Mouse (Mus musculus) adrenal gland, postnatal 36 days (tissue): Measurements from ENCODE around the gene Gm38431. TPM values are rescaled to one million over a fixed set of nuclear protein-coding genes. Genes with fewer than 3 reads are reported as not detected.

ENCODE experiments used
- DNase-seq, 2 experiments: peaks; one replicate each; pipeline ENCODE4 v3.0.0; 2021; ENCODE audit warnings: mixed read lengths in 1 of 2
- long read RNA-seq, 2 experiments: library from polyadenylated mRNA; stranded (forward); transcript quantifications; one replicate each; pipeline ENCODE4 v2.0.0; 2021; ENCODE audit warnings: borderline sequencing depth in 2 of 2
- total RNA-seq, 2 experiments: library from RNA; stranded (reverse); gene quantifications; 2 replicates each; pipeline ENCODE4 v1.2.3; 2021

Gene Gm38431
- total RNA-seq: under 1 TPM; 0.60 to 0.82 TPM
- long read RNA-seq, experiment 1, partial matches to known transcripts: 0 of 7 reads
- long read RNA-seq, experiment 1, other reads (novel, unspliced or antisense): 7 of 7 reads
- long read RNA-seq, experiment 2, partial matches to known transcripts: 1 of 3 reads
- long read RNA-seq, experiment 2, other reads (novel, unspliced or antisense): 2 of 3 reads

DNA sequence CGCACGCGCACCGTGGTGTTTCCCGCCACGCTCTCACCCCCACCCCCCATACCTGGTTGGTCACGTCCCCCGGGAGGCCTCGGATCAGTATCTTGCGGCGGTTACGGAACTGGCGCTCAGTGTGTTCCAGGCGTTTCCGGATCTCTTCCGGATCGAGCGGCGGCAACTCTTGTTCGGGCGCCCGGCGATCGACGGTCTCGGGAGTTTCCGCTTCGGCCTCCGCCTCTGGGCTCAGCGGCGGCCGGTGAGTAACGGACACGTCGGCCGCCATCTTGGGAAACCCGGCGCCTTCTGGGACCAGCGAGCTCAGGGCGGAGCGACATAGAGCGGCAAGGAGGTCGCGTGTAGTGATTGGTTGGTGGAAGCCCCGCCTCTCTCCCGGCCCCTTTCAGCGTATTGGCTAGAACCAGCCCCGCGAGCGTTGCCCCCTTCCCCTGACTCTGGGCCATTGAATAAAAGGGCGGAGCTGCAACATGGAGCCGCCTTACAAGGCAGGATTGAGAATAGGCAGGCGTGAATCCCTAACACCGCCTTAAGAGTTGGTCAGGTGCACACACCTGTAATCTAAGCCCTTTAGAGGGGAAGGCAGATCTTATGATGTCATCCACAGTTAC lies at the start of gene Gm38431, which contains the start of gene Raver1:
Gm38431 (minus strand) TSS at position 291 of the 614 bp plus-strand sequence.
Raver1 (minus strand) TSS at position 302 of the 614 bp plus-strand sequence.
- peak; percentile 98 to 99 for DNase-seq

DNA sequence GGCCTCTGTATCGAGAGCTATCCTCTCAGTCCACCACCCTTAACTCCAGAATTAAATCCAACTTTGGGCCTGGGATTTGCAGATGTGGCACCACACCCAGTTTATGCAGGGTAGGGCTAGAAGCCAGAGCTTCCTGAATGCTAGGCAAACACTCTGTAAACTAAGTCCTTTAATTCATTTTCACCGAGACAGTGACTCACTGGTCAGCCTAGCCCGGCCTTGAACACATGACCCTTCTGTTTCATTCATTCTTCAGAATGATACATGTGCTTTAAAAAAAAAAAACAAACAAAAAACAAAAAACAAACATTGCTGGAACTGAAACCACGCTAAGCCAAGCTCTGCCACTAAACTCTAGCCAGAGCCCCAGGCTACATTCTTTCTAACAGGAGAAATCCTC lies 46.6 kb upstream of the Gm38431 start:
- peak in 1 of 2 experiments; percentile 20 for DNase-seq

DNA sequence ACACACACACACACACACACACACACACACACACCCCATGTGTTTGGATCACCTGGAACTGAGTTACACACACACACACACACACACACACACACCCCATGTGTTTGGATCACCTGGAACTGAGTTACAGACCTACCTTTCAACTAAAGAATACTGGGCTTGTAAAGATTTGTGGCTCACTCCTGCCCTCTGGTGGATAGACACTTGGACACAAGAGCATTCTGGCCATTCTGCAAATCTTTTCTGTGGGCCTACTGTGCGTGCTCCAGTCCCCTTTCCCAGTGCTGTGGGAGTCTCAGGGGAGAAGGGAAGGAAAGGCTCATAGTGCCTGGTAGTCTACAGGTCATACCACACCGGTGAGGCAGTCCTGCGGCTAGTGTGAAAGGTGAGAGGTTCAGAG lies 45.4 kb upstream of the Gm38431 start:
- peak; percentile 48 to 67 for DNase-seq

DNA sequence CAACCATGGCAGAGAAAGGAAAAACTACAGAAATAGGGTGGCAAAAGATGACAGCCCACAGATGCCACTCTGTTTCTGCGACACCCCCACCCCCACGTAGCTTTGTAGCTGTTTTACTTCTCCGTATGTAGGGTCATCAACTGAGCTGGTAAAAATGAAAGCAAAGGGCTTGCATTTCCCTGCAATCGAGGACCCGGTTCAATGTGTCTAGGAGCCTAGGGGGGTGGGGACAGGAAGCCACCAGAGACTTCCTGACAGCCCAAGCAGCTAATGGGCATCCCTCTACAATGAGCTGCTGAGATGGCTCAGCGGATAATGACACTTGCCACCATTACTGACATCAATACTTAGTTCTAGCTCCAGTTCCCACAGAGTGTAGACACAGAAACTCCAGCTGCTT lies 44.6 kb upstream of the Gm38431 start:
- peak in 1 of 2 experiments; percentile 31 for DNase-seq

DNA sequence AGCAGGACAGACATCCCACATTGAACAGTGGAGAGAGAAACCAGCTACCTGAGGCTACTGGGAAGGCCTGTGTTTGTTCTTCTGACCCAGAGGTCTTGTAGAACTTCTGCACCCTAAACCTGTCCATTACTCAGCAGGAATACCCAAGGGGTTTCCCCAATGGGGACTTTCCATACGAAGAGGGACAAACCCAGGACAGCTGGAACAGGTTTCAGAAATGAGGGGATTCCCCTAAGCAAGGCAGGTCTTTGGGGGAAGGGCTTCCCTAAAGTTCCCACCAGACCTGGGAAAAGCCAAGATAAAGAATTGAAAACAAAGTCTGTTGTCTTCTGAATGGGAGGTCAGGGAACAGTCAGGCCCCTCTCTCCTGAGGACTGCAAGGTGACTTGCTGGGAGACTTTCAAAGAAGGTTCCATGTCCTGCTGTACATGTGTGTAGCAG lies 44.2 kb upstream of the Gm38431 start:
- DNase-seq: no peak

DNA sequence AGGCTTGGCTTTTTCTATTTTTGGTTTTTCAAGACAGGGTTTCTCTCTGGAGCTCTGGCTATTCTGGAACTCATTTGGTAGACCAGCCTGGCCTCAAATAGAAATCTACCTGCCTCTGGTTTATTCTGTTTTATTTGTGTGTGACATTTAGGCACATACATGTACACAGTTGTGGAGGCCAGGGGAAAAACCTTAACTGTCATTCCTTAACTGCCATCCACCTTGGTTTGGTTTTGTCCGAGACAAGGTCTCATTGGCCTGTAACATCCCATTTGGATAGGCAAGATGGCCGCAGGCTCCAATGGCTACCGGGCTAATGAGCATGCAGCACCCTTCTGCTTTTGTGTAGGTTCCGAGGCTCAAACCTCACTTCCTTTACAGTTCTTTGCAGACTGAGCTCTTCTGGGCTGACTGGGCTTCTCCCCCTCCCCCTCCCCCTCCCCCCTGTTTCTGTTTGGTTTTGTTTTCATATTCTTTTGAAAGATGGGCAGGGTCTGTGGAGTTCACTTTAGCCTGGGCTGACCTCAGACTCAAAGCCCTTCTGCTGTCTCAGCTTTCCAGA lies 43.6 kb upstream of the Gm38431 start:
- DNase-seq: no peak

DNA sequence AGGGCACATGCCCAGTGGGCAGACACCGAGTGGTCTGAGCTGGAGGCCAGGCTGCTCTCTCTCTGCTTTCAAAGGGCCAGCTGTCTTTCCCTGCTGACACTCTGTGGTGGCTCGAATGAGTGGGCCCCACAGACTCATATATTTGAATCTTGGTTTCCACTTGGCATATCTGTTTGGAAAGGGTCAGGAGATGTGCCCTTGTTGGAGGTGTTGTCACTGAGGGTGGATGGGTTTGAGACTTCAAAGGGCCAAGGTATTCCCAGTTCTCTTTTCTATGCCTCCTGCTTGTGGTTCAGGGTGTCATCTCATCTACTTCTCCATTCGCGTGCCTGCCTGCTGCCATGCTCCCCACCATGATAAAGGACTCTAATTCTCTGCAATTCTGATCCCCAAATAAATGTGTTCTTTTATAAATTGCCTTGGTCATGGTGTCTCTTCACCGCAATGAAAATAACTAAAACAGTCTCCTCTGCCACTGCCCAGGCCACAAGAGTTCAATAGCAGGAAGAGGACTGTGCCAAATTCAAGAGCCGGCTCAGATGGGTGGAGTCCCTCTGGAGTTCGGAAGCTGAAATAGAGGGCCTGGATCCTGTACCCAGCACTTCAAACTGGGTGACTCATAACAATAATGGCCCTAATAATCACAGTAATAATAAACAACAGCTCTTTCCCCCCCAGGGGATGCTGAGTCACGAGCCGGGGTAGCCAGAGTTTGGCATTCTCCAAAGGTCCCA lies 43.0 kb upstream of the Gm38431 start:
- peak; percentile 45 to 60 for DNase-seq

DNA sequence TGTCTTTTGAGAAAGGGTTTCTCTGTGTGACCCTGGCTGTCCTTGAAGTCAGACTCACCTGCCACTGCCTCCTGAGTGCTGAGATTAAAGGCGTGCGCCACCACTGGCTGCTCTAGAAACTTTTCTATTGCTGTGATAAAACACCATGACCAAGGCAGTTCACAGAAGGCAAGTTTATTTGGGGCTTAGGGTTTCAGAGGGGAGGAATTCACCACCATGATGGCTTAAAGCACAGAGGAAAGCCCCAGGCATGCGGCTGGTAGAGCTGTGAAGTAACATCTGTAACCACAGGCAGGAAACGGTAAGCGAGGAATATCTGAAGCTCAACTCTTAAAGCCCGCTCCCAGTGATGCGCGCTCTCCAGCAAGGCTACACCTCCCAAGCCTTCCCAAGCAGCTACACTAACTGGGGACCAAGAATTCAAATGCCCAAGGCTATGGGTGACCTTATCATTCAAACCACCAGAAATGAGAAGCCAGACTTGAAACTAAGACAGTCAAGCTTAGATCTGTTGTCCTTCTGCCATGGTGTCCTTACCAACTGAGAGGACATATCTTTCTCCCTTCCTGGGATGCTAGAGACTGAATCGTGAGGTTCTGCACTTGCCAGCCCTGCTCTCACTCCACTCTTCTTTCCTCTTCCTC lies 41.4 kb upstream of the Gm38431 start:
- DNase-seq: no peak

DNA sequence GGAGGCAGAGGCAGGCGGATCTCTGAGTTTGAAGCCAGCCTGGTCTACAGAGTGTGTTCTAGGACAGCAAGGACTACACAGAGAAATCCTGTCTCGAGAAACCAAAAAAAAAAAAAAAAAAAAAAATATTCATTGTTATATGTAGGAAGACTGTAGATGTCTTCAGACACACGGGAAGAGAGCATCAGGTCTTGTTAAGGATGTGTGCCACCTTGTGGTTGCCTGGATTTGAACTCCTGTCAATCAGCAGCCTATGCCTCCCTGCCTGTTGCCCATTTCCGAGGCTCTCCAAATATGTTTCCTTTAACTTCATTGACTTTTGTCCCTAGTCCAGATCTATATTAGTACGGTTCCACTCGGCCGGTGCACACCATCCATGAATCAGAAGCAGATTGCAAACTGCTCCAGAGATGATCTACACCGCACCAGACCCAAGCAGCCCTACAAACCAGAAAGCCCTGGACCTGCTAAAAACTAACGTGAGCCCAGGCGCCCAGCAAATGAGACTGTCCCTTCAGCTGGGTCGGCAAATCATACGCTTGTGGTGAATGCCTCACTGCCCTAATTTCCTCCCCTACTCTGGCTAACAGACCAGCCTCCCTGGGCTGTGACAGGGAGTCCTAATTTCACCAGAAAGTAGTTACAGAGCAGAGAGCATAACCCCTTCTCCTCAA lies 40.4 kb upstream of the Gm38431 start:
- no peak for DNase-seq

DNA sequence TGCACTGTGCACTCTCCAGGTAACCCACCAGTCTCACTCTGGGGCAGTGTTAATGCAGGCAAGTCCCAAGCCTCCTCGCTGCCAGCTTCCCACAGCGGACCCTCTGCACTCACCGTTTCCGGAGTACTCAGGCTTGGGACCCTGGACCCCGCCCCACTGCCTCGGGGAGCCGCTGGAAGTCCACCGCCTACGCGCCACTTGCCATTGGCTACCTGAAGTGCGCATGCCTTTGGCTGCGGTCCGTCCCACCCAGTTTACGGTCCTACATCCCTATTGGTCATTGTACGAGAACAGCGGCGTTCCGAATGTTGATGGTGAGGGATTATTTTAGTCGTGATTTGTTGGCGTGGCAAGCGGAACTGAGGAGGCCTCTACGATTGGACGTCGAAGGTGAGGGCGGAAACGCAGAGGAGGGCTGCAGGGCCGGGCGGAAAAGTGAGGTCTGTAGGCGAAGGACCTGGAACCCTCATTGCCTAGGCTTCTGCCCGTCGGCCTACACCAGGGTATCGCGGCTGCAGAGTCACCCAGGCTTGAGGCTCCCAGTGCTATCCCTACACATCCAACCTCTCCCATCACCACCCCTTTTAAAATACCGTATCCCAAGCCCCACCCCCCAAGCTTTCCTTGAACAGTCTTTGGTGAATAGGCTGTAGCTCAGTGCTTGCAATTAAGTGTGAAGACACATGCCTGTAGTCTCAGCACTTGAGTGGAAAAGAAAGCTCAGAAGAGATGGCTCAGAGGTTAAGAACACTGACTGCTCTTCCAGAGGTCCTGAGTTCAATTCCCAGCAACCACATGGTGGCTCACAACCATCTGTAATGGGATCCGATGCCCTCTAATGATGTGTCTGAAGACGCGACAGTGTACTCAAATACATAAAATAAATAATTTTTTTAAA lies 39.5 kb upstream of the Gm38431 start, which contains the start of gene Tyk2:
Tyk2 (minus strand) TSS at position 185 of the 898 bp plus-strand sequence.
- DNase-seq: peak; percentile 93 to 94

DNA sequence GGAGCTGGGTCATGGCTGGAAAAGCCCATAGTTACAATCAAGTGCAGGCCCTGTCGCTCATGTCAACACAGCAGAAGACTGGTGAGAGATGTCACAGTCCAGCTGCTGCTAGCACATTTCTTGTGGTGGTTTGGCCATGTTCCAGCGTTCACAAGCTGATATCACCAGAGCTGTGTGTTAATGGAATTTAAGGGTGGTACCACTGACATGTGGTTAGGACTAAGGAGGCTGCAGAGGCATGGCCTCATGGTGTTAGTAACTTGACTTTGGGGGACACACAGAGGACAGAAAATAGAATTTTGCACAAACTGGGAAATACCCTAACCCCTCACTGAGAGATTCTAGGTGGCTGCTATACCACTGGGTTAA lies 34.4 kb upstream of the Gm38431 start:
- no peak for DNase-seq

DNA sequence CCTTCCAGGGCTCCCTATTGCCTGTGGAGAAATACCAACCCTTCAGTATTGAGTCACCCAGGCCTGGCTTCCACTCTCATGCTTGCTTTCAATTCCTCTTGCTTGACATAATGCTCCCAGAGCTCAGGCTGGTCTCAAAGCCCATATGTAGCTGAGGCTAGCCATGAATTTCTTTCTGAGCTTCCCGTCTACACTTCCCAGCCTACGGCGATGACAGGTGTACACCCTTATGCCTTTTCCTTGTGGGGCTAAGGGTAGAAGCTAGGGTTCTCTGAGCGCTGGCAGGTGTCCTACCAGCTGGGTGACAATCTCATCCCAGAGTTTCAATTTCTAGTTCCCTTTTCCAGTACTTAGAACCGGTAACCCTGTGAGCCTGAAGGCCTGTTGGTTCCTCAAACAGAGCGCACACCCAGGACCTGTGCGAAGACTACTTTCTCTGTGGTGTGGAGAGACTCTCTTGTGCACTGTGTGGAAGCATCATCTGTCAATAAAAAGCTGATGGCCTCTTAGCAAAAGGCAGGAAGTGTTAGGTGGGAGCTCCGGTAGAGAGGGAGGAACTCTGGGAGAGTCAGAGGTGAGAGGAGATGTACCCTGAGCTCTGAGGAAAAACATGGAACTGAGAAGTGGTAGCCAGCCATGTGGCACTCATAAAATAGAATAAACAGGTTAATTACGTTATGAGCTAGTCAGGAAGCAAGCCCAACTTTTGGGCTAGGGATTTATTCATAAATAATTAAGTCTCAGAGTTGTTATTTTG lies 33.9 kb upstream of the Gm38431 start:
- no peak for DNase-seq

DNA sequence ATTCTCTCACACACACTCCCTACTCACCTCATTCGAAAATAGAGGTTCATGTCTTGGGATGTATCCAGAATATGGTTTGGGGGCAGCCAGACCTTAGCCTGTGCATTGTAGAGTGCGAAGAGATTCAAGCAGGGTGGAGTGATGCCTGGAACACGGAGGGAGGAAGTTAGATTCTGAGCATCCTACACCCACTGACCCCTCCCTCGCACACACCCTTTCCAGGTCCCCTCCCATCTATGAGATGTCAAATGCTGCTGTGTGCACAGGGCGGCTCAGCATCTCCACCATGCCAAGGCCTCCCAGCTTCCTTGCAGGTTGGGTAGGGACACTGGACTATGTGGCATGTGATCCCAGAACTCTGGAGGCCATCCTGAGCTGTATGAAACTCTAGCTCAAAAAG lies 33.0 kb upstream of the Gm38431 start:
- DNase-seq: no peak

DNA sequence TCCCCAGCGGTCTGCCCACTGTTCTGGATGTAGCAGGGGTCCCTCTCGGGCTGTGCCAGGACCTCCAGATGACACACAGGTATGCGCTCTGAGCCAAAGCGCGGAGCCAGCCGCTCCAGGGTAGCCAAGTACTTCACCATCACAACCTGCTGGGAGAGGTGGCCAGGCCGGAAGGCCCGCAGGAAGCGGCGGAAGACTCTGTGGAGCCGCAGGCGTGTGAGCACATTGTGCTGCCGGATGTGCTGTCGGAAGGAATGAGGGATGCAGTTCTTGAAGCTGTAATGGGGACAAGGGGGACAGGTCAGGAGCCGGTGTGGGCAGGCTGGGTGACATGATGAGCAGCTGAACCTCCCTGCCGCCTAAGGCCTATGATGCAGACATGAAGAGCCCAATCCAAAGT lies 29.7 kb upstream of the Gm38431 start:
- DNase-seq: no peak

DNA sequence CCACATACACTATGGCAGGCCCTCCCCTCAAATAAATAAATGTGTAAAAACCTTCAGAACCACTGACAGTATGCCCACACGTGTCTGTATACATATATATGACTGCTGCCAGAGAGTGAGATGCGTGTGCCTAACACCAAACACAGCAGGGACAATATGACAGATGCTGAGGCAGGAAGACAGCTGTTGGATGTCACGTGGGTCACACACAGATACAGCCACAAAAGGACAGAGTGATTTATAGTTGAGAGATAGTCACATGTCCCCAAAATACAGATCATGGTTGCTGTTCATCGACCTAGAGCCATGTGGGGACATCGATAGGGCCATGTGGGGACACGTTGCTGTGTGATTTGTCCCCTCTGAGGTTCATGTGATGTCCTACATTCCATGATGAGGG lies 25.3 kb upstream of the Gm38431 start:
- DNase-seq: no peak

DNA sequence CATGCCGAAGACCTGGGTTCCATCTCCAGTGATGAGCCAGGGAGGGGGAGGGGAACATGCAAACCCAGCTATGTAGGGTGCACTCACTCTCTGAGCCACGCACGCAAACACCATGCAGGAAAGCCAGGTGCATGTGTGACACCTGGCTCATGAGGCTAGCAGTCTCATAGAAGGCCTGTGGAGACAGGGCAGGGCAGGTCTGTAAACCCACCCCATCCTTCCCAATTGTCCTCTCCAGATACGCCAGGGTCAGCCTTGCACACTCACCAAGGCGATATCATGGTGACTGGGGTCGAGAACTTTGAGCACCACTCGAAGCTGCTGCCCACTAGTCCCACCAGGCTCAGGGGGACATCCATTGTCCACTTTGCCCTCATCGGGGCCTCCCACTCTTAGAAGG lies 23.3 kb upstream of the Gm38431 start:
- DNase-seq: no peak

DNA sequence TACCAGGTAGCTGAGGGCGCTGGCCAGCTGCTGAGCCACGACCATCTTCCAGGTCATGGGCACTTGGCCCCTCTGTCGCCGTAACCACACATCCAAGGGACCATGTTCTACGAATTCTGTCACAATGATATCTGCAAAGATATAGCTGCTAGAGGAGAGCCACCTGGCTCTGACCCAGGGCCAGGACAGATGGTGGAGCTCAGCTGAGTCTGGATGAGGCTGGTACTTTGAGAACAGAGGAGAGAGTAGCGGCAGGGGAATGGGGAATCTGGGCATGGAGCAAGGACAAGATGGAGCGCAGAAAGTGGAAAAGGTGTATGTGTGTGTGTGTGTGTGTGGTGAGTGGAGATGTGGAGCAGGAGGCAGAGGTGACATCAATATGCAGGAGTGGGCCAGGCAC lies 22.4 kb upstream of the Gm38431 start:
- DNase-seq: no peak

DNA sequence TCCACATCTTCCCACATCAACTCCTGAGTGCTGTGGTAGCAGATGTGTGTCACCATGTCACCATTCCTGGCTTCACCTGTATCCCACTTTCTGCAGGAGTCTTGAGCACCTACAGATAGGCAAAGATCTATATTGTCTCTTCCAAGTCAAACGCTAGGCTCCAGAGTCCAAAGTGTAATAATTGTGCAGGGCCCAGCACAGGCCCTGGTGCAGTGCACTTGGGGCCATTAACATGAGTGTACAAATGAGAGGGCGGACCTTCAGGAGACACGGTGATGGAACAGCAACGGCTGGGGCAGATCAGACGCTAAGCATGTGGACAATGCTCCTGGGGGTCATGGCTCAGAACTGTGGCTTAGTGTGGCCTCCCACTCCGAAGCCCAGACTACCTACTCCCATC lies 22.0 kb upstream of the Gm38431 start:
- DNase-seq: no peak

DNA sequence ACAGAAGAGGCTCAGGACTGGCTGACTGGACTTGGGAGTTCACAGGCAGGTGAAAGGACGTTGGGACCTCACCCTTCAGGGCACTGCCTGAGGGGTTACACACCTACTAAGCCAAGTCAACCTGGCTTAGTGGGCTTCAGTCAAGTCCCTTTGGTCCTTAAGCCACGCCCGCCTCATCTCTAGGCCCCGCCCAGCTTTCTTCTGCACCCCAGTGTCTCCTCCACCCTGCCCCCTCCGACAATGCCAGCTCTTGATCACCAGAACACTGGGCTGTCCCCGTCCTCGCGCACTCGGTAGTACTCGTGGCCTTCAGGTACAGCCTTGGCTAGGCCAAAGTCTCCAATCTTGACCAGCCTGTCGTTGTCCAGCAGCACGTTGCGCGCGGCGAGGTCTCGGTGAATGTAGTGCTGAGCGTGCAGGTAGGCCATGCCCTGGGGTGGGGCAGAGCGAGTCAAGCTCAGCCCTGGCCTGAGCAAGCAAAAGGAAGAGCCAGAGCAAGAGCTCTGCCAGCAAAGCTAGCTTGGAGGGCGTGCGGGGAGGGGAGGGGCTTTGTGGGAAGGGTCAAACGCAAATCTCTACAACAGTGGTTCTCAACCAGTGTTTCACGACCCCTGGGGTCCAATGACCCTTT lies 15.9 kb upstream of the Gm38431 start:
- no peak for DNase-seq
